Mouse (Mus musculus): Measurements from ENCODE around the gene Mbd6. TPM values are rescaled to one million over a fixed set of nuclear protein-coding genes. Genes with fewer than 3 reads are reported as not detected.

The Mbd6 gene
- polyA plus RNA-seq (2014; fragmentation: Nextera tagmentation; extraction: Ambion mirVana): 16.2 and 22.3 TPM in 2 replicates

- H3K27ac ChIP-seq (ENCODE audit: low read depth, low read length): peak within 1 kb of the TSS; percentile 98
- H3K4me1 ChIP-seq (ENCODE audit: control insufficient read depth, insufficient read depth, low read length): peaks cover 39% of the 10 kb centered on the region
- ATAC-seq (ENCODE audit: low FRiP score, low TSS enrichment): peak; percentile 18
- peak within 1 kb of the TSS; percentile 83 for H3K9ac ChIP-seq (ENCODE audit: low read depth, low read length)
- H3K4me2 ChIP-seq (replicated peaks; ENCODE audit: low read depth, low read length): peak within 1 kb of the TSS; percentile 90
- WGBS: under 1% methylated on average over 23 of the region's 65 CpGs
- peak within 1 kb of the TSS; percentile 62 for H3K4me3 ChIP-seq (ENCODE audit: low read length)
- peaks cover 43% of the 10 kb centered on the region for H3K36me3 ChIP-seq (ENCODE audit: control insufficient read depth, insufficient read depth, low read length)
- no peaks in the 10 kb centered on the region for H3K9me3 ChIP-seq (ENCODE audit: control insufficient read depth, low read length)
- no peaks in the 10 kb centered on the region for H3K27me3 ChIP-seq (ENCODE audit: control insufficient read depth, insufficient read depth, low read length)
These were observed at the start of gene Mbd6 for GRCm38 (mm10) chr10:127288800-127289572. Gene Mbd6 (minus strand): TSS chr10:127289018.

- Histone ChIP-seq H3K4me1 (ENCODE audit: control insufficient read depth, insufficient read depth, low read length) (peaks cover 9% of the 10 kb centered on the region), H3K27me3 (ENCODE audit: control insufficient read depth, insufficient read depth, low read length) (peaks cover 3% of the 10 kb centered on the region; the same call in 1 of the 2 replicates), H3K9ac (ENCODE audit: low read depth, low read length) (no peak overlapping the region), H3K4me2 (replicated peaks; ENCODE audit: low read depth, low read length) (no peak overlapping the region), H3K4me3 (ENCODE audit: low read length) (no peak overlapping the region), H3K27ac (ENCODE audit: low read depth, low read length) (no peak overlapping the region), H3K9me3 (ENCODE audit: control insufficient read depth, low read length) (no peaks in the 10 kb centered on the region), H3K36me3 (ENCODE audit: control insufficient read depth, insufficient read depth, low read length) (peaks cover 19% of the 10 kb centered on the region)
- no peak for ATAC-seq (ENCODE audit: low FRiP score, low TSS enrichment)
- 85% methylated on average over 6 of the region's 6 CpGs for WGBS
These were observed 48.8 kb upstream of the Mbd6 start for GRCm38 (mm10) chr10:127337536-127338099.

GRCm38 (mm10) chr10:127336952-127337351 lies 48.1 kb upstream of the Mbd6 start:
- H3K4me2 ChIP-seq (replicated peaks; ENCODE audit: low read depth, low read length): no peak overlapping the region
- WGBS: 71% methylated on average over 5 of the region's 5 CpGs
- ATAC-seq (ENCODE audit: low FRiP score, low TSS enrichment): no peak
- peaks cover 3% of the 10 kb centered on the region; the same call in 1 of the 2 replicates for H3K27me3 ChIP-seq (ENCODE audit: control insufficient read depth, insufficient read depth, low read length)
- peaks cover 9% of the 10 kb centered on the region for H3K4me1 ChIP-seq (ENCODE audit: control insufficient read depth, insufficient read depth, low read length)
- H3K27ac ChIP-seq (ENCODE audit: low read depth, low read length): no peak overlapping the region
- H3K9me3 ChIP-seq (ENCODE audit: control insufficient read depth, low read length): no peaks in the 10 kb centered on the region
- peaks cover 22% of the 10 kb centered on the region for H3K36me3 ChIP-seq (ENCODE audit: control insufficient read depth, insufficient read depth, low read length)
- H3K9ac ChIP-seq (ENCODE audit: low read depth, low read length): no peak overlapping the region
- H3K4me3 ChIP-seq (ENCODE audit: low read length): no peak overlapping the region

GRCm38 (mm10) chr10:127335271-127335670 lies 46.5 kb upstream of the Mbd6 start:
- no peaks in the 10 kb centered on the region for H3K27me3 ChIP-seq (ENCODE audit: control insufficient read depth, insufficient read depth, low read length)

GRCm38 (mm10) chr10:127333152-127333551 lies 44.3 kb upstream of the Mbd6 start:
- H3K27ac ChIP-seq (ENCODE audit: low read depth, low read length): no peak overlapping the region
- peaks cover 22% of the 10 kb centered on the region for H3K36me3 ChIP-seq (ENCODE audit: control insufficient read depth, insufficient read depth, low read length)
- no peak for ATAC-seq (ENCODE audit: low FRiP score, low TSS enrichment)
- no peaks in the 10 kb centered on the region for H3K9me3 ChIP-seq (ENCODE audit: control insufficient read depth, low read length)
- H3K4me2 ChIP-seq (replicated peaks; ENCODE audit: low read depth, low read length): no peak overlapping the region
- no peak overlapping the region for H3K9ac ChIP-seq (ENCODE audit: low read depth, low read length)
- no peak overlapping the region for H3K4me3 ChIP-seq (ENCODE audit: low read length)
- H3K4me1 ChIP-seq (ENCODE audit: control insufficient read depth, insufficient read depth, low read length): no peaks in the 10 kb centered on the region
- 71% methylated on average over 5 of the region's 5 CpGs for WGBS
- peaks cover 10% of the 10 kb centered on the region for H3K27me3 ChIP-seq (ENCODE audit: control insufficient read depth, insufficient read depth, low read length)

More at GRCm38 (mm10) chr10:127335271-127335670, 46.5 kb upstream of the Mbd6 start:
- H3K4me1 ChIP-seq (ENCODE audit: control insufficient read depth, insufficient read depth, low read length): no peaks in the 10 kb centered on the region; the same call in 1 of the 2 replicates
- no peak overlapping the region for H3K4me2 ChIP-seq (replicated peaks; ENCODE audit: low read depth, low read length)
- H3K36me3 ChIP-seq (ENCODE audit: control insufficient read depth, insufficient read depth, low read length): peaks cover 22% of the 10 kb centered on the region
- H3K27ac ChIP-seq (ENCODE audit: low read depth, low read length): no peak overlapping the region
- H3K9me3 ChIP-seq (ENCODE audit: control insufficient read depth, low read length): no peaks in the 10 kb centered on the region
- H3K9ac ChIP-seq (ENCODE audit: low read depth, low read length): no peak overlapping the region
- ATAC-seq (ENCODE audit: low FRiP score, low TSS enrichment): no peak
- no peak overlapping the region for H3K4me3 ChIP-seq (ENCODE audit: low read length)
- WGBS: 86% methylated on average over 1 of the region's 1 CpGs

GRCm38 (mm10) chr10:127332211-127332874 lies 43.5 kb upstream of the Mbd6 start:
- Histone ChIP-seq H3K4me2 (replicated peaks; ENCODE audit: low read depth, low read length) (peak overlapping the region; percentile 30), H3K4me1 (ENCODE audit: control insufficient read depth, insufficient read depth, low read length) (no peaks in the 10 kb centered on the region), H3K4me3 (ENCODE audit: low read length) (0 out of 2 replicates have a peak overlapping the region, but pooled peaks have one; percentile 6), H3K36me3 (ENCODE audit: control insufficient read depth, insufficient read depth, low read length) (peaks cover 22% of the 10 kb centered on the region), H3K9me3 (ENCODE audit: control insufficient read depth, low read length) (no peaks in the 10 kb centered on the region), H3K27me3 (ENCODE audit: control insufficient read depth, insufficient read depth, low read length) (peaks cover 19% of the 10 kb centered on the region), H3K9ac (ENCODE audit: low read depth, low read length) (no peak overlapping the region), H3K27ac (ENCODE audit: low read depth, low read length) (no peak overlapping the region)
- WGBS: 34% methylated on average over 30 of the region's 31 CpGs
- ATAC-seq (ENCODE audit: low FRiP score, low TSS enrichment): no peak

- peaks cover 6% of the 10 kb centered on the region; the same call in 1 of the 2 replicates for H3K36me3 ChIP-seq (ENCODE audit: control insufficient read depth, insufficient read depth, low read length)
- H3K27ac ChIP-seq (ENCODE audit: low read depth, low read length): no peak overlapping the region
- H3K4me1 ChIP-seq (ENCODE audit: control insufficient read depth, insufficient read depth, low read length): peaks cover 11% of the 10 kb centered on the region
- no peak overlapping the region for H3K4me3 ChIP-seq (ENCODE audit: low read length)
- no peaks in the 10 kb centered on the region for H3K9me3 ChIP-seq (ENCODE audit: control insufficient read depth, low read length)
- peaks cover 34% of the 10 kb centered on the region for H3K27me3 ChIP-seq (ENCODE audit: control insufficient read depth, insufficient read depth, low read length)
- no peak overlapping the region for H3K4me2 ChIP-seq (replicated peaks; ENCODE audit: low read depth, low read length)
- WGBS: 70% methylated on average over 7 of the region's 7 CpGs
- no peak for ATAC-seq (ENCODE audit: low FRiP score, low TSS enrichment)
- no peak overlapping the region for H3K9ac ChIP-seq (ENCODE audit: low read depth, low read length)
These were observed 41.4 kb upstream of the Mbd6 start for GRCm38 (mm10) chr10:127330212-127330611.

GRCm38 (mm10) chr10:127327461-127328145 lies 38.8 kb upstream of the Mbd6 start:
- Histone ChIP-seq H3K27ac (ENCODE audit: low read depth, low read length) (no peak overlapping the region), H3K27me3 (ENCODE audit: control insufficient read depth, insufficient read depth, low read length) (peaks cover 40% of the 10 kb centered on the region), H3K4me1 (ENCODE audit: control insufficient read depth, insufficient read depth, low read length) (peaks cover 11% of the 10 kb centered on the region), H3K9ac (ENCODE audit: low read depth, low read length) (no peak overlapping the region), H3K9me3 (ENCODE audit: control insufficient read depth, low read length) (no peaks in the 10 kb centered on the region), H3K4me3 (ENCODE audit: low read length) (no peak overlapping the region), H3K36me3 (ENCODE audit: control insufficient read depth, insufficient read depth, low read length) (peaks cover 3% of the 10 kb centered on the region; the same call in 1 of the 2 replicates), H3K4me2 (replicated peaks; ENCODE audit: low read depth, low read length) (no peak overlapping the region)
- no peak for ATAC-seq (ENCODE audit: low FRiP score, low TSS enrichment)
- WGBS: 50% methylated on average over 18 of the region's 18 CpGs

Data from kidney, embryonic 14.5 days (tissue).